Mouse (Mus musculus) NIH3T3 (cell line): ENCODE measurements at regions not wholly inside any gene's neighbourhood (a gene's known extent, or its start where the extent isn't known, plus 50 kb on each side); places are given as distances from the start of the nearest gene placed in this dataset.

Experiments used
- DNase-seq: peaks from one replicate; pipeline ENCODE4 v3.0.0-alpha.2; 2012; ENCODE audit warnings: low read depth

DNA sequence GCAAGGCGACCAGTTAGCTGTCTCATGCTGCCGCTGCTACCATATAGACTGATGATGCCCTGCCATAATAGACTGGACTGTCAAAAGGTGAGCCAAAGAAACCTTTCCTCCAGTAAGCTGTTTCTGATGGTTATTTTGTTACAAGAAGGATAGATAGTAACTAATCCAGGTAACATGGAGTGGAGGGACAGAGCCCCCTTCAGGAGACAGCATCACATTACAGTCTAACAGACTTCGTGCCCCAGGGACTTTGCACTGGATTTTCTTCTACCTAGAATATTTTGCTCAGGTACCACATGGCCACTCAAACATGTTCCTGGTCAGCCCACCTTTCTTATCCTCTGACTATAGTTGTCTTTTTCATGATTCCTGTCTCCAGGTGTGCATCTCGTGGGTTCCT, 398.9 kb upstream of the Kazn start:
- DNase-seq = no peak

DNA sequence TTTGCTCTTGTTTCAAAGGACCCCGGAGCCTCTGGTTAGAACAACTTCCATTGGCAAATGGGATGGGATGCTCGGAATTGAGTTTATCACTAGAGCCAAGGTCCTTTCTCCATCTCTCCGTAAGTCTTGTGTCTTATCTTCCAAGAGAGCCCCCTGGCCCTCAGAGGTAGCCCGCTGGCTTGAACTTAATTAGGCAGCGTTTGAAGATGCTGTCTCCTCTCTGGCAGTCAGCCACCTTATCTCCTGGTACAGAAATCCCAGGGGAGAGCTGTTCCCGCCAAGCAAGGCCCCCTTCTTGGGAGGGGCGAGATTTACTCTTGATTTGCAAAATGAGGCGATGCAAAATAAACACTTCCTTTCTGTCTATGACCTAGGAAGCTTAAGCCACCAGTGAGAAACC, 395.2 kb upstream of the Kazn start:
- no peak for DNase-seq

DNA sequence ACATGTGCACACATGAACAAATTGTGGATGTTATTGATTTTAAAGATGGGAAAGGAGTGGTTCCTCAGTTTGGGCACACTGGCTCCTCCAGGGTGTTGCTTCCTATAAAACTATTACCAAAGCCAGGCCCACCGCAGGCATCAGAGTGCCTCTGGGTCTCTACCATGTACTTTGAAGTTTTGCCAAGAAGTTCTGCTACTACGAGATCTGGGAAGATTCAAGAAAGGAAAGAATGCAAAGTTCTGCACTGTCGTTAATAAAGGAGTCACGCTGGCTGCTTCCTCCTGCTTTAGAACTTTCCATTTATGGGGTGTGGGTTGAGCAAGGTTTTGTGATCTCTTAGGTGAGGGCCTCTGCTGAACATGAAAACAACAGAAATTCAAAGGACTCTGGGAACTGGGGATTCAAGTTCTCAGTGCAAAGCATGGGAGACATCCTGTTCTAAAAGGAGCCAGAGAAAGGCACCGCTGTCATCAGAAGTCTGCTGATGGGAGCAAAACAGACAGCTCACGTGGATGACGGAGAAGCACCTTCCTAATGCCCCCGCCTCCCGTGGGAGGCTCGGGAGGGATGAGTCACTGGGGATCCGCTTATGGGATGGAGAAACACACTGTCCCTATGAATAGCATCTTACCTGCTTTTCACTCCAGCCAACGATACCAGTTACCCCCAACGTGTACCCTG, 394.6 kb upstream of the Kazn start:
- DNase-seq = no peak

DNA sequence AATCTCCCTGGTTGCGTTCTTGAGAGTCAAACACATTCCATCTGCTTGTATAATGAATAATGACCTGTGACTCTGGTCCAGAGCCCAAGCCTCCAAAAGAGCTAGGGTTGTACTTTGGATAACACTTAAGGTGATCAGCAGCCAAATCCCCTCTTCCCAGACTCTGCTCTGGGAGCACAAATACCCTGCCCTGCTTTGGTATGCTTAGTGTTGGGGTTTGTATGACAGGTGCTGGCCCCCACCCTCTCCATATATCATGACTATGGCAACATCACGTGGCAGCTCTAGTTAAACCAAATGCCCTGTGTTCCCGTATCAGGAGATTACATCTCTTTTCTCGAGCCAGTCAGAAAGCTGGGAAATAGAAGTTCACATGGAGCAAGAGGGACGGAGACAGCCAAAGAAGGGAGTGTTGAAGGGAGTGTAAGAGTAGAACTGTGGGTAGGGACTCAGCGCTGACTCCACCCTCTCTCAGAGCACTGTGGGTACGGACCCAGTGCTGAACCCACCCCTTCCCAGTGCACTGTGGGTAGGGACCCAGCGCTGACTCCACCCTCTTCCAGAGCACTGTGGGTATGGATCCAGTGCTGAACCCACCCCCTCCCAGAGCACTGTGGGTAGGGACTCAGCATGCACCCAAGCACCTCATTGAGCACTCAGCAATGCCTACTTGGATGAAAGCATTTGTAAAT, 387.4 kb upstream of the Kazn start:
- DNase-seq = no peak

DNA sequence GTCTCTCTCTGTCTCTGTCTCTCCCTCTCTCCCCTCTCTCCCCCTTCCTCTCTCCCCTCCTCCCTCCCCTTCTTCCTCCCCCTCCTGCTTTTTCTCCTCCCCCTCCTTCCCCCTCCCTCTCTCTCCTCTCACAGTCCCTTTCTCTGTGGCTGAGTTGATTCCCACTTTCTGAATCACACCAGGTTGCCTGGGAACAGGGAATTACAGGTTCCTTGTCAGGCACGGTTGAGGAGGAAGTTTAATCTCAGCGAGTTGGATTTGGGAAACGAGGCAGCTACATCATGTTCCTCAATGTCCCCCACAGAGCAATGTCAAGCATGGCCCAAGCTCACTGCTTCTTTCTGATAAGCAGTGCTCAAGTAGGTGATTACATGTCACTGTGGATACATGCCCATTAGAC, 386.3 kb upstream of the Kazn start:
- DNase-seq = no peak

DNA sequence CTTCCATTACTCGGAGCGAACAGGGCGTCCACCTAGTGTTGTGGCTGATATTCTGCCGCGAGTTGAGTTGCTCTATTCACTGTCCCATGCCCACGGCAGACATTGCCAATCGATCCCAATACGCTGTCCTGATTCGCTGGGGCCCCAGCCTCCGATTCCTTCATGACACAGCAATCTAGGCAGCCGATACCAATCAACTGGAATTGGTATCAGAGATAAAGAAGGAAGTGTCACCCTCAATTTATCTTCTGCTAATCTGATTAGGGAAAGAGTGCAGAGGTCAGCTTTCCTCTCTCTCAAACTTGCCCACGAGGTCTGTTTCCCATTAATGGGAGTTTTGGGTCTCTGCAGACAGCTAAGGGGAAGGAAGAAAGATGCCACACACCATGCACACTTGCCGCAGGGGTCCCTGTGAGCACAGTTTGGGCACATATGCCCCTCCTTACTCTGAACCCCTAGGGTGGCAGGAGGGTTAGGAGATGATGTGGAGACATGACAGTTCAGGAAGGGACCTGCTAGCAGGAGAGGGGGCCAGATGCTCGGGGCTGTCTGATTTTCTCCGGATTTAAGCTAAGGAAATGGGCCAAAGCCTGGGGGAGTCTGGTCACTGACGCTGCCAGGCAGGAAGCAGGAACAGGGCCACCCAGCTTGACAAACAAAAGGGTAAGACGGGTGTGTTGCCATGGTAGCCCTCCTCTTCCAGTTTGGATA, 383.1 kb upstream of the Kazn start:
- DNase-seq = no peak

DNA sequence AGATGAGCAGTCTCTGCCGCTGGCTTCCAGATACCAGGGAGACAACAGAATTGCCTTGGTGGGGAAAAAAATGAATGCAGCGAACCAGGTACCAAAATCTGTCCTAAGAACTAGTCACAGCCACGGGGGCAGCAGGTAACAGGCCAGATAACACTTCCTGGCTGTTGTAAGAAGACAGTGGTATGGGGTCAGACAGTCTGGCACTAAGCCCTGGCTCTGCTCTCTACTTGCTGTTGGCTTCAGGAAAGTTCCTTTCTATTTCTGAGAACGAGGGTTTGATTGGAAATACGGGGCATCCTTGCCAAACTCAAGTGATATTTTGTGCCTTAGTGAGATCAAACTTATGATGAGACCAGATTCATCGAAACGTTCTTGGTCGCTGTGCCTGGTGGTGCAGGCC, 380.2 kb upstream of the Kazn start:
- no peak for DNase-seq

DNA sequence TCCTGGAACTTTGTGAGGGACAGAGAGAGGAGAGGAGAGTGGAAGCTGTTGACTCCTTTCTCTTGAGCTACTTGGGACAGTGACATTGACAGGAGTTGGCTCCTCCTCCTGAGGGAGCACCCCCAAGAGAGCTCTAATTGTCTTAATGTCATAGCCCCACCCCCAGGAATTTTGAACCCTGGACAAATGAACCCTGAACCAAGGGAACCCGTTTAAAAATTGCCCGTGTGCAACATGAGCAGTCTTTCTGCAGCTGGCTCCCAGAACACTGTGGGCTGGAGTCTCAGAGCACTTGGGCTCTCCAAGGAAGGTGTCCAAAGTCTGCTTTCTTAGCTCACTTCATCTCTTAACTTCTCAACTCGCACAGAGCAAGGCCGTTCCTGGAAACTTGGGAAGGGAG, 379.6 kb upstream of the Kazn start:
- DNase-seq = no peak

DNA sequence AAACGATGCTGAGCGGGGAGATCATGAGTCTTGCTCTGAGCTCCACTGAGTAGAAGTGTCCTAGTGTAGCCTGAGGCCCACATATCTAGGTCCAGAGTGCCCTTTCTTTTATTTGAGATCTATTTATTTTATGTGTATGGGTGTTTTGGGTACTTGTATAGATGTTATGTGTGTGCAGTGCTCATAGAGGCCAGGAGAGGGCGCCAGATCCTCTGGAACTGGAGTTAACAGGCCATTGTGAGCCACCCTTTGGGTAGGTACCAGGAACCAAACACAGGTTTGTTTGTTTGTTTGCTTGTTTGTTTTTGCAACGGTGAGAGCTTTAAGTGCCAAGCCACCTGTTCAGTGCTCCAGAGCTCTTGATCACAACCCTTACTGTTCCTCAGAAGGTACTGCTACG, 378.5 kb upstream of the Kazn start:
- no peak for DNase-seq

DNA sequence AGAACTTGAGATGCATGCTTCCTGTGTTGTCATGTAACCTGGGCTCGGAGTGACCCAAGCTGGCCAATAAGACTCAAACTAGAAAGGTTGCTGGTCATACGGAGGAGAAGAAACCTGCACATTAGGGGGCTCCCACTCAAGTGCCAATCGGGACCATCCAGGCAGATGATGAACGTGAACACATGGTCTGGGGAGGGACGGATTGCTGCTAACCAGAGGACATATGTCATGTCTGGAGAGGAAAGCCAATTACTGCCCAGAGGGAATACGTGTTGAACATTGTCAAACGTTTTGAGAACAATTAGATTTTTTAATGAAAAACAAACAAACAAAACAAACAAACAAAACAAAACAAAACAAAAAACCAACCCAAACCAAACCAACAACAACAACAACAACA, 377.7 kb upstream of the Kazn start:
- DNase-seq = no peak

DNA sequence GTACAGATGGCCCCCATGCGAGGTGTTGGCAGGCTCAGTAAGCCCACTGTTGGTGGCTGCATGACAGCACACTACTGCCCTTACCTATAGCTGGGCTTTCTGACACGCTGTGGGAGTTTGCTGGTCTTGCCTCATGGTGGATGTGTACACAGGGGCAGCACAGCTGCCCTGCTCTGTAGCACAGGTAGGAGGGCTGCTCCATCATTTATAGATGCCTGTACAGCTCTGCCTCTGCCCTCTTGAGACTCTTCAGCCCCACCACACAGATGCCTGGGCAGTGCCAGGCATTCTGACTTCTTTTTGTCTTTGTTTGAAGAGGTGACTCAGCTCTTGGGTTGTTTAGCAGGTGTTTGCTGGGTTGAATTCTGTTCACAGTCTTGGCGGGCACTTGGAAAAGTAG, 365.9 kb upstream of the Kazn start:
- DNase-seq = no peak

DNA sequence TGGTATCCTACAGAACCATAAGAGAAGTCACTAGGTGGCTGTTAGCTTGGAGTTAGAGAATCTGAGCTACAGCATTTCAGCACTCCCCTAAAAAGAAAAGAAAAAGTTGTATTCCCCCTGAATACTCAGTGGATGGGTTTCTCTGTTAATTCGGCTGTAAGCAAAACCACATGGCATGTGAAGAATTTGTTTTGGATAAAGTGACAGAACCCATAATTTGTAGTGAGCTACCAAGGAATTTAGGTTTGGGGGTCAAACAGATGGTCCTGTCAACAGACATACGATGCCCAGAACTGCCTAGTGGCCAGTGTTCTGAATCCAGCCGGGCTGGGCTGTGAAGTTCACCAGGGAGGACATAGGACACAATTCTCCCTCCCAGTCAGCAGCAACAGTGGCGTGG, 358.0 kb upstream of the Kazn start:
- no peak for DNase-seq

DNA sequence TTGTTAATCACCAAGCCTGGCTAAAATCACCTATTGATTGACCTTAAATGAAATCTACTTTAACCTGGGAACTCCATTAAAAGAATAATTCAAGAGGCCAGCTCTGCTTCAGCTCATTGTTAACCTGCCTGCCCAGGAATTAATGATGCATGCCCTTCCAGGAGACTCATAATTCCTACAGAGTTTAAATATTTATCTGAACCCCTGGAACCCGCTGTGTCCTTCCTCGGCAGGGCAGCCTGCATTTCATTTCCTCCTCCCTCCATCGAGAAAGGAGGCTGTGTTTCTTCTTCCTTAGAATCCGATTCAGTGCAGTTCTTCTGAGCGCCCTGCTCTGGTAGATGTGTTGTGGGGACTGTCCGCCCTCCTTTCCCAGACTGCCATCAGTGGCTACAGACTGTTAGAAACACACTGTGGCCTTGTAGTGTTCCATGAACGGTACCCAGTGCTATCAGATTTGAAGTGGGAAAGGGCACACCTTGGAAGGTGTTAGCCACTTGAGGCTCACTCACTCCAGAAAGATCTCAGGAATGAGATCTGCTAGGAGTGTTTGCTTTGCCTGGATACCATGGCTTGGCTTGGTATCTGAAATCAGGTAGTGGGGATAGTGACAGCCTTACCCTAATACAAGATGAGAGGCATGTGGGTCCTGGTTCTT, 350.0 kb upstream of the Kazn start:
- no peak for DNase-seq

DNA sequence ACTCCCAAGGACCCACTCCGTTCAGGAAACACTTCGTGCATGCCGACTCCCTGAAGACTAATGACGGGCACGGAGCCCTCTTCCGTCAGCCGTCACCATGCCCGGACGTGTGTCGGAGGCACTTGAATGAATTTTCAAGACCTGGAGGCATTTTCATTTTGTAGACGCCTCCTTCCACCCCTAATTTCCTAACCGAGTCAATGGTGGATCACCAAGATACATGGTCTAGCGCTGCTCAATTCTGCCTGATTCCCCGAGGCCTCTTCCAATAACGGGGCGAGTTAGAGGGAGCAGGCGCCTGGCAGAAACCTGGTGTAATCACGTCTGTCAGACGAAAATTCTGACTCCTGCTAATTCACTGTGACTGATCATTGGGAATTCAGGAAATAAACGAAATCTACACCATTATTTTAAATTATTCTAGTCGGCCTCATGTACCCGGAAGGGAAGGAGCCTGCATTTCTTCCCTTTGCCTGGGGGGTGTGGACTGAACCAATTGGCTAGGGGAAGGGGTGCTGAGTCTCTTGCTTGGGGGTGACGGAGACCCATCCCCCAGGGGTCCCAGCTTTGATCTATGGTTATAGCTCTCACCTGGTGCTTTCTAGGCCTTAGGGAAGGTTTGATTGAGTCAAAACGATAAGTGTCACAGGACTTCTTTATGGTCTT, 349.4 kb upstream of the Kazn start:
- no peak for DNase-seq

DNA sequence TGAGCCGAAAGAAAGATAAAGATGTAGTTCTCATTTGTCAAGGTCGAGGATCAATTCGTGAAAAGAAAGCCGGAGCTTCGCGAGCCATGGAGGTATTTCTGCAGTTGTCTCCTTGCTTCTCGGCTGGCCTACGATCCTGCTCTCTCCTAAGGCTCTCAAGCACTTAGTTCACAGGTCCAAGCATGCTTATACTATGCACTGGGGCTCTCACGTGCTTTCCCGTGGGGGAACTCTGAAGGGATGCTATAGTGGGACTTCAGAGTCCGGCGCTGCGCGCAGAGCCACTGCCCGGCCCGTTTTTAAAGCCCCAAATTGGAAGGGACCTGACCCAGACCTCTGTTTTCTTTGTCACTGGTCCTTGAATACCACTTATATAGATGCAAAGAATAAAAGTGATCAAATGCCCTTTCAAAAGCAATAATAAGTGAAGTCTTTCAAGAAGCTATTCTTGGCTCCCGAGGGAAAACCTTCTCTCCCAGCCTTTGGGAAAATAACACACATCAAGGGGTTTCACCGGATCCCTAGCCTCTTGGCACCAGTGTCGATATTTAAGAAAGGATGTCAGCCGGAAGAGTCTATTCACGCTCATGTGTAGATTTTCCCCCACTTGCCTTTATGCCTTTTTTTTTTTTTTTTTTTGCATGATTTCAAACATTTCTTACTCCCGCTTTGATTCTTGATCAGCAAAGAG, 348.3 kb upstream of the Kazn start:
- no peak for DNase-seq

DNA sequence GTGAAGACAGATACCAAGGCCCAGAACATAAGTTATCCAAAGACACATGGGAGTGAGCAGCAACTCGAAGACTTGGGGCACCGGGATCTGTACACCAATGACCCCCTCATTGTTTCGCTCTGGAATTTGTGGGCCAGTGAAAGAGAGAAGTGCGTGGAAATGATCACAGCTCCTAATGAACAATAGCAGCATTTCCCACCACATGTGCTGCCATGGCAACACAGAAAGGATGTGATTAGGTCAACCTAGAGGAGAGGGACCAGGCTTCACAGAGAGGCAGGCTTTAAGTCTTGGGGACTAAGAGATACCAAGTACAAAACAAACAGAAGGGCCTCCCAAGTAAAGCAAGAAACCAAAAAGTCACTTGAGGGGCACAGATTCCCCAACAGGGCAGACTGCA, 339.3 kb upstream of the Kazn start:
- no peak for DNase-seq

DNA sequence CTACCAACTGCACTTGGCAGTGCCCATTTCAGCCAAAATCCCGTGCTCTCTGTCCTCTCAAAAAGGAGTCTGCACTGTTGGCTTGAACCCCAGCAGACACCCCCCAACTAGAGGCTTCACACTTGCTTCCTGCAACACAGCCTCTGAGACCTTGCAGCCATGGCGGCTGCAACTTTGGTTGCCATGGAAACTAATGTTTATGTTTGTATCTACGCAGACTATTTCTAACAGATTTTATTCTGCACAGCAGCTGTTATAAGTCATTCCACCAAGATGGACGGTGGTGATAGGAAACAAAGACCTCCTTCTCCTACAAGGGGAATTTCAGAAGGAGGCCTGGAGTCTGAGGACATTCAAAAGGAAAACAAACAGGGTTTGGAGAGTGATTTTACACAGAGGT, 338.3 kb upstream of the Kazn start:
- DNase-seq = no peak

DNA sequence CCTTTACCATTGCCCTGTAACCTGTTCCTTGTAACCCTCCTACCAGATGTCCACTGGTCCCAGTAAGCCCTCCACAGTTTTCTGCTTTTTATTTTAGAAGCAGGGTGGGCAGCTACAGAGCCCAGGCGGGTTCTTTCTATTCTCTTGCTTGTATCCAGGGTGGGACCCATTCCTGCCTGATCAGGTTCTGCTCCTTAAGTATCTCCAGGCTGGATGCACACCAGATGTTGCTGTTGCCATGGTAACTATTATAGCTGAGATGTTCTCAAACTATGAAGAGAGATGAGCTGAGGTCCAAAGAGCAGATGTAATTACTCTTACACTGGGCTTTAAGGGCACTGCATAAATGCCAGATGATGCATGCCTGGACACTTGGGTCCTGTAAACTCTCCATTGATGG, 335.3 kb upstream of the Kazn start:
- no peak for DNase-seq

DNA sequence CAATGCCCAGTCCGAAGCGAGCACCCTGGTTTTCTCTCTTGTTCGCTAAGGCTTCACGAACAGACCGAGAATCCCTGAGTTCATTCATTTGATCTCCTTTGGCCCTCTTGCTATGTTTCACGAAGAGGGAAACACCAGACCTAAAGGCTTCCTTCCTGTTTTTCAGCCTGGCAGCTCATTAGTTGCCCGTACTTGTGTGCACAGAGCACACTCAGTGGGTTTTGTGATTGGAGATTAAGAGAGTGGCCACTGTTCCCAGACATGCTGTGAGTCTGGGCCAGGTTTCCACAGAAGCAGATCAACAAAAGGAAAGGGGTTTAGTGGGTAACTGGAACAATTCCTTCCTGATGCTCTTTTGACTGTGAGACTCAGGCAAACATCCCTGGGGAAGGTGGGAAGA, 331.5 kb upstream of the Kazn start:
- DNase-seq = no peak

DNA sequence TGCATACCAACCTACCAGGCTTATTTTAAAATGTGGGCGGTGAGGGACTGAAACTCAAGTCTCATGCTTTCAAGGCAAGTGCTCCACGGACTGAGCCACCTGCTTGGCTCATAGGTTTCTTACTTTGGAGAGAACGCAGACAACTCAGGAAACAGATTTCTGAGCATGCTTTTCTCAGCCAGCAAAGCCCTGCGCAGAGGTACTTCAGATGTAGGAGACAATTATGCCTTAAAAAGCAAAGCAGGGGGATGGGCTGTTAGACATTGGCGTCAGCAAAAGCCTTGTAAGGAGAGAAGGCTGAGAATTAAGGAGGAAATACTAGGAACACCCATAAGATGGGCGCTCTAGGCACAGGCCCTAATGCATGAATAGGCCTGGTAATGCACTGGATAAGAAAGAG, 329.4 kb upstream of the Kazn start:
- no peak for DNase-seq

DNA sequence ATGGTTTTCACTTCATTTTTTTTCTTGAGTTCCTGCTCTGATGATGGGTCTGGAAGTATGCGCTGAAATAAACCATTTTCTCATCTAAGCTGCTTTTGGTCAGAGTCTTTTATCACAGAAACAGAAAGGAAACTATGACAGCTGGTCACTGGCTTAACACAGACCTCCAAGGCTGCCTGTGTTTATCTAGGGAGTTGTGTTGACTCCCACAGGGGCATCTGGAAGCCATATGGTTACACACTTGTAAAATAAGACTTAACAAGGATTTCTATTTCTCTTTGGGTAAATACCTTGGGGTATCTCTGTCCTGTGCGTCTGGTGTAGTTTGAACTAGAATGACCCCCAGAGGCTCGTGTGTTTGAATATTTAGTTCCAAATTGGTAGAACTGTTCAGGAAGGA, 315.5 kb upstream of the Kazn start:
- DNase-seq = no peak

DNA sequence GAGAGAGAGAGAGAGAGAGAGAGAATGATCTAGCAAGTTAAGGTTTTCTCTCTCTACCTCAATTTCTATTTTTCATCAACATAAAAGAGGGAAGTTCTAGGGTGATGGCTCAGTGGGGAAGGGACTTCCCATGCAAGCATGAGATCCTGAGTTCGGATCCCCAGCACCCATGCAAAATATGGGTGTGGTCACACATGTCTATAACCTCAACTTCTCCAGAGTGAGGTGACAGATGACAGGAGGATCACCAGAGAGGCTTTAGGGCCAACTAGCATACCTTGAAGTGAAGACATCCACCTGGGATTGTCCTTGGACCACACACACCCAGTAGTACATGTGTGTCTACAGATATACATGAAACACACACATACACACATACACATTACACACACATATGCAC, 306.7 kb upstream of the Kazn start:
- DNase-seq = no peak
